Mouse (Mus musculus) embryonic facial prominence, embryonic 11.5 days (tissue): ENCODE data around the gene 4932414N04Rik. TPM values are rescaled to one million over a fixed set of nuclear protein-coding genes. Genes with fewer than 3 reads are reported as not detected.
"Not testable (repeated sequence)": the region's sequence is repeated elsewhere in the genome, so short reads cannot be mapped to it uniquely, and the experiment has no call there.

Experiments
- ATAC-seq: fragments of 200-750 bp; cut with Nextera tagmentation; replicated peaks from 2 replicates; pipeline ENCODE4 v1.8.0; 2017; ENCODE audit warnings: low read depth; ENCODE audit not compliant: insufficient number of reproducible peaks, low FRiP score, low TSS enrichment
- DNase-seq: peaks from one replicate; pipeline ENCODE4 v3.0.0-alpha.2; 2015; ENCODE audit warnings: low spot score
- H3K27ac ChIP-seq: fragments of 300-500 bp; sonication (generic); replicated peaks from 2 replicates; pipeline ENCODE4 v1.5.1; 2014; ENCODE audit warnings: mild to moderate bottlenecking, low read depth, low read length, control low read depth
- H3K27me3 ChIP-seq: fragments of 300-500 bp; sonication (generic); 2 replicates; pipeline ENCODE4 v1.6.1; 2014; ENCODE audit warnings: mild to moderate bottlenecking, low read length, moderate library complexity, mixed read lengths; ENCODE audit not compliant: control insufficient read depth, insufficient read depth
- H3K36me3 ChIP-seq: fragments of 300-500 bp; sonication (generic); replicated peaks from 2 replicates; pipeline ENCODE4 v1.6.1; 2014; ENCODE audit warnings: low read depth, mild to moderate bottlenecking, low read length, moderate library complexity, mixed read lengths; ENCODE audit not compliant: control insufficient read depth, insufficient read depth
- H3K4me1 ChIP-seq: fragments of 300-500 bp; sonication (generic); 2 replicates; pipeline ENCODE4 v1.6.1; 2014; ENCODE audit warnings: low read length, mixed read lengths; ENCODE audit not compliant: control insufficient read depth, insufficient read depth
- H3K4me2 ChIP-seq: fragments of 300-500 bp; sonication (generic); 2 replicates; pipeline ENCODE4 v1.6.1; 2014; ENCODE audit warnings: low read depth, mild to moderate bottlenecking, control low read depth, low read length, moderate library complexity
- H3K4me3 ChIP-seq: fragments of 300-500 bp; sonication (generic); 2 replicates; pipeline ENCODE4 v1.5.1; 2014; ENCODE audit warnings: low read depth, low read length, control low read depth
- H3K9ac ChIP-seq: fragments of 300-500 bp; sonication (generic); replicated peaks from 2 replicates; pipeline ENCODE4 v1.6.1; 2014; ENCODE audit warnings: mild to moderate bottlenecking, control low read depth, low read length
- H3K9me3 ChIP-seq: fragments of 300-500 bp; sonication (generic); replicated peaks from 2 replicates; pipeline ENCODE4 v1.6.1; 2016; ENCODE audit warnings: mild to moderate bottlenecking, low read length, inconsistent platforms, mixed read lengths; ENCODE audit not compliant: control insufficient read depth
- WGBS: fragments of 180-500 bp; shearing (Covaris S2); extraction: QIAGEN DNeasy Blood & Tissue Kit; methylation state at CpG from one replicate; pipeline ENCODE4 v1.1.7; 2014; 5-methylcytosine and 5-hydroxymethylcytosine counted together
- polyA plus RNA-seq: library from polyadenylated mRNA; unstranded; fragments of >200 nt; fragmentation: Nextera tagmentation; extraction: Ambion mirVana; gene quantifications from 2 replicates; pipeline ENCODE4 v1.2.1, GENCODE M21; 2014

Gene 4932414N04Rik
- polyA plus RNA-seq, result not detected in 2 replicates

- not testable (repeated sequence) for H3K9me3 ChIP-seq, DNase-seq, H3K4me1 ChIP-seq, H3K36me3 ChIP-seq, H3K27ac ChIP-seq, H3K27me3 ChIP-seq, H3K4me2 ChIP-seq, H3K4me3 ChIP-seq, H3K9ac ChIP-seq, ATAC-seq
- WGBS, result 54% methylated on average over 1 of the region's 5 CpGs
Observed at GRCm38 (mm10) chr2:68656186-68656585, at the start of gene 4932414N04Rik. 4932414N04Rik (plus strand) TSS chr2:68656486.

- ATAC-seq (no peak), DNase-seq (no peak)
- 76% methylated on average over 2 of the region's 2 CpGs for WGBS
- H3K36me3 ChIP-seq, result no peaks in the 10 kb centered on the region
- no peaks in the 10 kb centered on the region for H3K9me3 ChIP-seq
- no peak overlapping the region for H3K4me2 ChIP-seq
- H3K27ac ChIP-seq, result no peak overlapping the region
- no peak overlapping the region for H3K9ac ChIP-seq
- H3K27me3 ChIP-seq, result no peaks in the 10 kb centered on the region
- H3K4me1 ChIP-seq, result no peaks in the 10 kb centered on the region
- no peak overlapping the region for H3K4me3 ChIP-seq
Observed at GRCm38 (mm10) chr2:68732216-68732615, 75.9 kb downstream of the 4932414N04Rik start.

- H3K9ac ChIP-seq, result no peak overlapping the region
- no peaks in the 10 kb centered on the region for H3K9me3 ChIP-seq
- no peaks in the 10 kb centered on the region for H3K4me1 ChIP-seq
- no peaks in the 10 kb centered on the region for H3K27me3 ChIP-seq
- no peak overlapping the region for H3K4me2 ChIP-seq
- no peak overlapping the region for H3K27ac ChIP-seq
- WGBS, result 90% methylated on average over 5 of the region's 5 CpGs
- no peak for DNase-seq
- ATAC-seq, result no peak
- no peak overlapping the region for H3K4me3 ChIP-seq
- no peaks in the 10 kb centered on the region for H3K36me3 ChIP-seq
Observed at GRCm38 (mm10) chr2:68739772-68740739, 83.8 kb downstream of the 4932414N04Rik start.

DNA sequence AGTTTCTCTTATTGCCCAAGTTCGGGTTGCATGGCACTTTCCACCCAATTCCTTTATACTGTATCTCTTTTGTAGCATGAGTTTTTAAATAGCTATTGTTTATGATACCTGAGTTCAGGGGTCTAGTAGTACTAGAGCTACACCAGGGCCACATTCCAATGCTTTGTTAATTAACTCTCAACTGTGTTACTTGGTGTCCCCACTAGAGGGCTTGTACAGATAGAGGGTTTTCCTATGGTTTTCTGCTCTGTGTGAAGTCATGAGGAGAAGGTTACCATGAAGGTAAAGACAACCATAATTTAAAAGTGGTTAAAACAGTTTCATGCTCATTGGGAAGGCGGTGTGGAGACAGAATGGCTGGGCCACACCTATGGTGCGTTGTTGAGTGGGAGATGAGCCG lies 88.3 kb downstream of the 4932414N04Rik start:
- Histone ChIP-seq H3K4me3 (no peak overlapping the region), H3K9me3 (no peaks in the 10 kb centered on the region), H3K9ac (no peak overlapping the region), H3K27me3 (no peaks in the 10 kb centered on the region), H3K4me2 (no peak overlapping the region), H3K27ac (no peak overlapping the region), H3K4me1 (no peaks in the 10 kb centered on the region), H3K36me3 (no peaks in the 10 kb centered on the region)
- ATAC-seq (no peak), DNase-seq (peak; percentile 54)
- WGBS, result 77% methylated on average over 4 of the region's 4 CpGs

DNA sequence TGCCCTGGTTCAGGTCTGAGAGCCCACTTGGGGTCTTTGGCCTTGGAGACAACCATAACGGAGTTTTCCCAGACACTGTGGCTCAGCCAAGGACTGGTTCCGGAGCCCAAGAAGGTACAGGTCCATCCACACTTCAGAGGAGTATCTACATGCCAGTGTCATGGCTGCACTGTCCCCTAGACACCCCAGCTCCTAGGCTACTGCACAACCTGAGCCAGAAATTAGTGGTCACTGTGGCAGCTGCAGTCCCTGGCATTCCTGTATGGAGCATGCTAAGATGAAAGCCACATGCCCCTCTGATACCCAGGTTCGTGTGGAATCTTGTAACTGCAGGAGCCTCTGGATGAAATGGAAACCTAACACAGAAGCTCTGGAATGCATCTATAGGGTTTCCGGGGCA lies 99.9 kb downstream of the 4932414N04Rik start:
- no peak overlapping the region for H3K9ac ChIP-seq
- no peak for DNase-seq

DNA sequence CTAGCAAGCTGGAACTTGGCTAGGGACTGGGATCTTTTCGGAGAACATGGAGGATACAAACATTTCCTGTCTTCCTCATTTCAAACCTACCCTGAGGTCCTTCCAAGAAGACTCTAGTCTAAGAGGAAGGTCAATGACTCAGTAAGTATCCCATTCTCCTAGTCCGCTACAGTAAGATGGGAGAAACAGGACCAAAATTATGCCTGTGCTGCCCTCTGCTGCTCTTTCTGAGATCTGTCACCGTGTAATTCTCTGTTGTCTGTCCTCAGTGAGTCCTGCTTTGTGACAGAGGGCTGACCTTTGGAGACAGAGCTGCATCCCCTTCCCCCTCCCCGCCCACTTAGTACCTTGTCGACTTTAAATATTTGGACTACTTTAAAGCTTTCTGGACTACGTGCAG lies 100.5 kb downstream of the 4932414N04Rik start:
- peak; percentile 57 for DNase-seq
- H3K27me3 ChIP-seq, result no peaks in the 10 kb centered on the region
- H3K4me2 ChIP-seq, result no peak overlapping the region
- WGBS, result 24% methylated on average over 6 of the region's 6 CpGs
- no peak overlapping the region for H3K4me3 ChIP-seq
- no peaks in the 10 kb centered on the region for H3K4me1 ChIP-seq
- H3K36me3 ChIP-seq, result no peaks in the 10 kb centered on the region
- H3K9ac ChIP-seq, result no peak overlapping the region
- ATAC-seq, result peak; percentile 62
- H3K27ac ChIP-seq, result no peak overlapping the region
- H3K9me3 ChIP-seq, result no peaks in the 10 kb centered on the region

More for the DNA sequence above, 99.9 kb downstream of the 4932414N04Rik start:
- 74% methylated on average over 4 of the region's 4 CpGs for WGBS
- Histone ChIP-seq H3K27me3 (no peaks in the 10 kb centered on the region), H3K4me3 (no peak overlapping the region), H3K36me3 (no peaks in the 10 kb centered on the region), H3K4me2 (no peak overlapping the region), H3K27ac (no peak overlapping the region), H3K9me3 (no peaks in the 10 kb centered on the region), H3K4me1 (no peaks in the 10 kb centered on the region)
- ATAC-seq, result no peak

DNA sequence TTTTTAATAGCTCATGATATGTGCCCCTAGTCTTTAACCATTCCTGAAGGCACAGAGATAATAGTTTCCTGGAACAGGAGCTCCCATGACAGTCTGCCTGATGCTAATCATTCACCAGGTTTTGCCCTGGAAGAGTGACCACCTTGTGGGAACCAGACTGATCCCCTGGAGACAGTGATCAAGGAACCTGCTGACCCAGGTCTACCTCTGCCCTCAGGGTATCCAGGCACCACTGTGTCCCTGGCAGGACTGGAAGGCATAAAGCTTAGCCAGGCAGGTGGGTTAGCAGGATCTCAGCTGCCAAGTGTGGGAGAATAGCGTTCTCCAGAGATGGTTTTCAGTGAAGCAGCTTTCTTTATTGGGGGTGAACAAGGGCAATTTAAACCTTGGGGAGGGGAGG lies 109.1 kb downstream of the 4932414N04Rik start:
- no peak overlapping the region for H3K4me2 ChIP-seq
- H3K9me3 ChIP-seq, result no peaks in the 10 kb centered on the region
- no peak overlapping the region for H3K4me3 ChIP-seq
- no peaks in the 10 kb centered on the region for H3K36me3 ChIP-seq
- ATAC-seq (no peak), DNase-seq (no peak)
- no peak overlapping the region for H3K9ac ChIP-seq
- no peaks in the 10 kb centered on the region for H3K27me3 ChIP-seq
- WGBS, result 50% methylated on average over 1 of the region's 1 CpGs
- H3K4me1 ChIP-seq, result no peaks in the 10 kb centered on the region
- H3K27ac ChIP-seq, result no peak overlapping the region

DNA sequence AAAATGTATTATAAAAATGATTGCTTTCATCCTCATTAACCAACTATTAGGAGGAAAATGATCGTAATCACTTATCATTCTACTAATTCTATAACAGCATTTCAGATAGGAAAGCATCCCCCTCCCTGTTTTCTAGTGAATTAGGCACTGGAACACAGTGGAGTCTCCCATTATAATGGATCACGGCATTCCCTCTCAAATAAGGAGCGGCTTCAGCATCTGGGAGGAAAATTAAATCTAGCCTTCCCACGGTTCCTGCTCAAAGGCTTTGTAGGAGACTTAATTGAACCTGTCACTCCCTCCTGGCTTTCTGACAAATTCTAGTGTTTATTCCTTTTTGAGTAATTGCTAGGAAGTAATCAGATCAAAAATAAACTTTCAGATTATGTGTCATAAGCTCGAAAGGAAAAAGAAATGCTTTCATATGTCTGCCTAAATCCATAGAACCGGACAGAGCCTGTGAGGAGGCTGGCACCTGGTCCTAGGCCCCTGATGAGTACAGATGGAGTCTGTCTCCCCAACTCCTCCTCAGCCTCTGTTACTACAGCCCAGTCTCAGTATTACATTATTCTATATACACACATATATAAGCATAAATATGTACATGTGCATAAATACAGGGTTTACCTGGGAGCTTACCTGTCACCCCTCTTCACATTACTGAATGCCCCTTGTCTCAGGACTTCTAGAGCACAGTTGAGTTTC lies 111.1 kb downstream of the 4932414N04Rik start:
- whole genome bisulfite sequencing, result 64% methylated on average over 6 of the region's 6 CpGs
- Histone ChIP-seq H3K9me3 (no peaks in the 10 kb centered on the region), H3K4me1 (no peaks in the 10 kb centered on the region), H3K36me3 (no peaks in the 10 kb centered on the region), H3K9ac (no peak overlapping the region), H3K27ac (no peak overlapping the region), H3K27me3 (no peaks in the 10 kb centered on the region), H3K4me2 (no peak overlapping the region), H3K4me3 (no peak overlapping the region)
- DNase-seq (no peak), ATAC-seq (no peak)
